Mouse (Mus musculus): ENCODE measurements around the gene Olfr1318. TPM values are rescaled to one million over a fixed set of nuclear protein-coding genes. Genes with fewer than 3 reads are reported as not detected.
A peak's percentile ranks its signal among the peaks of the same experiment; 100 is the strongest.

Olfr1318 gene
- total RNA-seq (2021), result not detected
- polyA plus RNA-seq (2012; rRNA removed), result not detected in 2 replicates
- long read RNA-seq, result 0 reads

- no peak for DNase-seq
These were observed at the start of gene Olfr1318 for GRCm38 (mm10) chr2:112153898-112154297. Gene Olfr1318 (plus strand): TSS chr2:112154198.

- no peak for DNase-seq
These were observed 38.7 kb upstream of the Olfr1318 start, which contains the start of gene Olfr1315-ps1 for GRCm38 (mm10) chr2:112115340-112115739. Gene Olfr1315-ps1 (minus strand): TSS chr2:112115440.

GRCm38 (mm10) chr2:112134877-112135276 is 19.1 kb upstream of the Olfr1318 start, which contains the start of gene Olfr1316:
Gene Olfr1316 (minus strand): TSS chr2:112134977.
- no peak for DNase-seq

- DNase-seq, result no peak
These were observed 14.0 kb upstream of the Olfr1318 start, which contains the start of gene Olfr1317 for GRCm38 (mm10) chr2:112140029-112140428. Gene Olfr1317 (plus strand): TSS chr2:112140329.

GRCm38 (mm10) chr2:112196859-112197258 is 42.9 kb downstream of the Olfr1318 start:
- peak; percentile 34 for DNase-seq

- no peak for DNase-seq
These were observed 49.1 kb downstream of the Olfr1318 start for GRCm38 (mm10) chr2:112203056-112203455.

Other genes starting within 250 kb of the Olfr1318 start
- gene Olfr1306, start 237.9 kb upstream of the Olfr1318 start, total RNA-seq (2021), result not detected
- not detected in 2 replicates for gene Olfr1306, start 237.9 kb upstream of the Olfr1318 start, polyA plus RNA-seq (2012; rRNA removed)
- gene Olfr1307, start 204.8 kb upstream of the Olfr1318 start, total RNA-seq (2021), result under 1 TPM in 1 of 2 experiments, not detected in 1; under 0.01 TPM
- not detected in 2 replicates for gene Olfr1307, start 204.8 kb upstream of the Olfr1318 start, polyA plus RNA-seq (2012; rRNA removed)
- gene Olfr1308, start 189.3 kb upstream of the Olfr1318 start, total RNA-seq (2021), result not detected
- not detected in 2 replicates for gene Olfr1308, start 189.3 kb upstream of the Olfr1318 start, polyA plus RNA-seq (2012; rRNA removed)
- not detected for gene Olfr1309, start 163.9 kb upstream of the Olfr1318 start, total RNA-seq (2021)
- not detected in 2 replicates for gene Olfr1309, start 163.9 kb upstream of the Olfr1318 start, polyA plus RNA-seq (2012; rRNA removed)
- gene Olfr1310, start 141.5 kb upstream of the Olfr1318 start, total RNA-seq (2021), result not detected
- not detected in 2 replicates for gene Olfr1310, start 141.5 kb upstream of the Olfr1318 start, polyA plus RNA-seq (2012; rRNA removed)
- not detected for gene Olfr1311, start 129.8 kb upstream of the Olfr1318 start, total RNA-seq (2021)
- gene Olfr1311, start 129.8 kb upstream of the Olfr1318 start, polyA plus RNA-seq (2012; rRNA removed), result not detected in 2 replicates
- not detected for gene Olfr1312, start 104.0 kb upstream of the Olfr1318 start, total RNA-seq (2021)
- gene Olfr1312, start 104.0 kb upstream of the Olfr1318 start, polyA plus RNA-seq (2012; rRNA removed), result not detected in 2 replicates
- not detected for gene Olfr1313, start 76.4 kb upstream of the Olfr1318 start, total RNA-seq (2021)
- gene Olfr1313, start 76.4 kb upstream of the Olfr1318 start, polyA plus RNA-seq (2012; rRNA removed), result not detected in 2 replicates
- gene Olfr1314, start 57.4 kb upstream of the Olfr1318 start, total RNA-seq (2021), result not detected
- gene Olfr1314, start 57.4 kb upstream of the Olfr1318 start, polyA plus RNA-seq (2012; rRNA removed), result not detected in 2 replicates
- not detected for gene Olfr1315-ps1, start 38.8 kb upstream of the Olfr1318 start, total RNA-seq (2021)
- gene Olfr1315-ps1, start 38.8 kb upstream of the Olfr1318 start, polyA plus RNA-seq (2012; rRNA removed), result not detected in 2 replicates
- not detected for gene Olfr1316, start 19.2 kb upstream of the Olfr1318 start, total RNA-seq (2021)
- not detected in 2 replicates for gene Olfr1316, start 19.2 kb upstream of the Olfr1318 start, polyA plus RNA-seq (2012; rRNA removed)
- gene Olfr1317, start 13.9 kb upstream of the Olfr1318 start, total RNA-seq (2021), result not detected
- gene Olfr1317, start 13.9 kb upstream of the Olfr1318 start, polyA plus RNA-seq (2012; rRNA removed), result not detected in 2 replicates
- gene Lpcat4, start 85.3 kb downstream of the Olfr1318 start, total RNA-seq (2021), result 1 to 10 TPM; 5.1 to 9.2 TPM
- gene Lpcat4, start 85.3 kb downstream of the Olfr1318 start, polyA plus RNA-seq (2012; rRNA removed), result 18.9 TPM in 2 replicates
- gene Nutm1, start 105.1 kb downstream of the Olfr1318 start, total RNA-seq (2021), result not detected
- not detected in 2 replicates for gene Nutm1, start 105.1 kb downstream of the Olfr1318 start, polyA plus RNA-seq (2012; rRNA removed)
- gene Nop10, start 107.7 kb downstream of the Olfr1318 start, total RNA-seq (2021), result 100 to 1,000 TPM; 122 to 167 TPM
- gene Nop10, start 107.7 kb downstream of the Olfr1318 start, polyA plus RNA-seq (2012; rRNA removed), result 46.6 and 57.7 TPM in 2 replicates
- gene Slc12a6, start 111.6 kb downstream of the Olfr1318 start, total RNA-seq (2021), result 10 to 100 TPM; 33.4 to 35.1 TPM
- gene Slc12a6, start 111.6 kb downstream of the Olfr1318 start, polyA plus RNA-seq (2012; rRNA removed), result 11.7 and 14.5 TPM in 2 replicates
- under 1 TPM in 1 of 2 experiments, not detected in 1; 0.14 TPM for gene Gm21985, start 112.1 kb downstream of the Olfr1318 start, total RNA-seq (2021)
- gene Gm21985, start 112.1 kb downstream of the Olfr1318 start, polyA plus RNA-seq (2012; rRNA removed), result not detected in 2 replicates
- 10 to 100 TPM; 86.4 to 98.8 TPM for gene Emc4, start 213.8 kb downstream of the Olfr1318 start, total RNA-seq (2021)
- gene Emc4, start 213.8 kb downstream of the Olfr1318 start, polyA plus RNA-seq (2012; rRNA removed), result 71.4 and 74.1 TPM in 2 replicates
- gene Katnbl1, start 225.0 kb downstream of the Olfr1318 start, total RNA-seq (2021), result 10 to 100 TPM; 10.4 to 10.5 TPM
- gene Katnbl1, start 225.0 kb downstream of the Olfr1318 start, polyA plus RNA-seq (2012; rRNA removed), result 0.30 and 0.35 TPM in 2 replicates

All from adrenal gland, adult 2 months (tissue).